Mouse (Mus musculus): ENCODE measurements around the gene Fhit. TPM values are rescaled to one million over a fixed set of nuclear protein-coding genes. Genes with fewer than 3 reads are reported as not detected.
A peak's percentile ranks its signal among the peaks of the same experiment; 100 is the strongest.

Gene Fhit
- total RNA-seq, 2 experiments from 2014 or later = 4.8 to 5.8 TPM

DNA sequence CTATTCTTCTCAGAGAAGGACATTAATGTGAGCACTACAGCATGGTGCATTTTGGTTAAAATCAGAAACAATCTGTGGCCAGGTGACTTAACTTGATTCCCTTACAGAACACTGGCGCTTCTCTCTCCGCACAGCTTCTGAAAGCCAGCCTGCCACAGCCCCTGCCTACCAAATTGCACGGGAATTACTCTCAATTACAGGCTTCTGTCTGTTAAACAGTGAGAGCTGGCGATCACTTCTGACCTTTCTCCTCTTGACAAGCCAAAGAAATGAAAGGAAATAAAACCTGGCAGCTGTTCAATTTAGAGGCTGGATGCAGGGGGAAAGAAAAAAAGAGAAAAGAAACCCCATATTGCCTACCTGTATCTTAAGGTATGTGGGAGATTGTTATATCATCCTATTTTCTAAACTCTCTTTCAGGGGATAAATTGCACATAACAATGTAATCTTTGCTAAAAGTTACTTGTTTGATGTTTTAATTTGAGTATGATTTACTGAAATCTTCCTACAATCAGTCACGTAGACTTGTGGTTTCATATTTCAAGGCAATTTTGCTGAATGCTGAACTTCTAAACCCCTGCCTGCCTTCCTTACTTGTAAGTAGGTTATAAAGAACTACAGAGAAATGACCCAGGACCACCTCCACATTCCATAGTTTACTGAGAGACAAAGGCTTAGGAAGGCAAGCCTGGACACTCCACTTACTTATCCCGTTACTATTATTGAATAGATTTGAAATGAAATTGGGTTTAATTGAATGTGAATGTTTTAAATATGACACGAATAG lies 1115.3 kb downstream of the Fhit start:
- H3K27ac ChIP-seq = no peak overlapping the region
- H3K4me3 ChIP-seq = no peak overlapping the region
- DNase-seq (ENCODE audit: low spot score in 2 of 2) = no peak
- no peak for TF ChIP-seq CTCF (conservative IDR thresholded peaks at IDR 0.05)

DNA sequence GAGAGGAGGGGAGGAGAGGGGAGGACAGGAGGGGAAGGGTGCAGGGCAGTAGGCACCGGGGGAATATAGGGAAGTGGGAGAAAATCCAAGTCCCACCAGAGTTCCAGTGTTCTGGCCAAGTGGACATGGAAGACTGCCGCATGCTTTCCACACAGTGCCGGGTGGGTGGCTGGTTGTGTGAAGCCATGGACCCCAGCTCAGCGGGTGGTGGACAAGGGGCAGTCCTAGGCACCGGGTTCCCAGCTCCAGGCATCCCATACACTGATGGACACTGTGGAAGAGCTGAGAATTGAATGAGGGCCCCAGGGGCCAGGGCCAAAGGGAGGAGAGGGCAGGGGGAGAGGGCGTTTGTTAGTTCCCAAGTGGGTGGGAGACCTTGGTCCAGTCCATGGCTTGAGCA lies 1123.8 kb downstream of the Fhit start:
- H3K27ac ChIP-seq = no peak overlapping the region
- DNase-seq (ENCODE audit: low spot score in 2 of 2) = no peak
- H3K4me3 ChIP-seq = no peak overlapping the region
- TF ChIP-seq CTCF (conservative IDR thresholded peaks at IDR 0.05) = no peak

DNA sequence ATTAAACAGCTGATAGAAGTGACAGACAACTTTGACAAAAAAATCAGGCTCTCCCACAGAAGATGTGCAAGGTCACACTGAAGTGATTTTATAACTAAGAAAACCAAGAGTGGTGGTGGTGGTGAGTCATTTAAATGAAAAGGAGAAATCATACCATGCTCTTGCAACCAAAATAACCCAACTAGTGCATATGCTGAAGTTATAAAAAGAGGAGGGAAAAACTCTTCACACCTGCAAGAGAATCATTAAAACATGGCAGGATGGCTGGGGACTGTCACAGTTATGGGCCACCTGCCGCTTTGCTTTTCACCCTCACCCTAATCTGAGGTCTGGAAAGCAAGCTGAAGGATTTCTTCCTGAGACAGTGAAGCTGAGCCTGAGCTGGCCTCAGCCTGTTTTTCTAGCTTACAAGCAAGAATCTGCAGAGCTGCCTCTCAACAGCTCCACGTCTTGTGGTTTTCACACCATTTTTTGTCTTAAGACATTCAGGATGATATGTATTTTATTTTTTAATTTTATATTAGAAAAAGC lies 1125.1 kb downstream of the Fhit start:
- Histone ChIP-seq H3K27ac (no peak overlapping the region), H3K4me3 (no peak overlapping the region)
- no peak for DNase-seq (ENCODE audit: low spot score in 2 of 2)
- no peak for TF ChIP-seq CTCF (conservative IDR thresholded peaks at IDR 0.05)

DNA sequence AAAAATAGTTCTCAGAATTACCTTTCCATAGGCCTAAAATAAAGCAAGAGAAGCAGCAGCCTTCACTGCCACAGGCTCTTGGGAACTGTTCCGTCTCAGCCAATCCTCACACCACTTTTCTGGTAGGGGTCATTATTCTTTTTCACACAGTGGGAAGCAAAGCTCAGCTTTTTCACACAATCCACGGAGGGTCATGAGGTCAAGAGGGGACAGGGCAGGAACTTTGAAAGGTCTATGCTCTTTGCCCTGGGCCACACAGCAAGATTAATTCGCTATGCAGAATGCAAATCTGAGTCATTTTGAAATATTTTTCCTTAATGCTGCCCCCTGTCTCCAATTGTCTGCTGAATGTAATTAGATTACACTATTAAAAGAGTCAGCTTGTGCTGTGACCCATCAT lies 1126.2 kb downstream of the Fhit start:
- no peak for TF ChIP-seq CTCF (conservative IDR thresholded peaks at IDR 0.05)
- Histone ChIP-seq H3K27ac (no peak overlapping the region), H3K4me3 (no peak overlapping the region)
- no peak for DNase-seq (ENCODE audit: low spot score in 2 of 2)

DNA sequence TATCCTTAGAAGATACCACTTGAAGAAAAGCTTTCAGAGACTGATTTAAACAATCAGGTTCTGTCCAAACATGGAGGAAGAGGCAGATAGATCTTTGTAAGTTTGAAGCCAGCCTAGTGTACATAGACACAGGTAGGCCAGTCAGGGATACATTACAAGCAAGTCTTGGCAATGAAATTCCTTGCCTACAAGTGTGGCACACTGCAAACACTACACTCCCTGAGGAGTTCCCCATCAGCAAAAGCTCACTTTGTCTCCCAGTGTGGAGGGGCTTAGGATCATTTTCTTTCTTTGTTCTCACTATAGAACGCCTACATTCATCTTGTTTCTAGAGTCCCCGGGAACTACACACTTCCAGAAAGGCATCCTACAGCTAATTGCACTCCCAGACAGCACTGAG lies 1126.6 kb downstream of the Fhit start:
- no peak overlapping the region for H3K4me3 ChIP-seq
- no peak for TF ChIP-seq CTCF (conservative IDR thresholded peaks at IDR 0.05)
- no peak for DNase-seq (ENCODE audit: low spot score in 2 of 2)
- no peak overlapping the region for H3K27ac ChIP-seq

DNA sequence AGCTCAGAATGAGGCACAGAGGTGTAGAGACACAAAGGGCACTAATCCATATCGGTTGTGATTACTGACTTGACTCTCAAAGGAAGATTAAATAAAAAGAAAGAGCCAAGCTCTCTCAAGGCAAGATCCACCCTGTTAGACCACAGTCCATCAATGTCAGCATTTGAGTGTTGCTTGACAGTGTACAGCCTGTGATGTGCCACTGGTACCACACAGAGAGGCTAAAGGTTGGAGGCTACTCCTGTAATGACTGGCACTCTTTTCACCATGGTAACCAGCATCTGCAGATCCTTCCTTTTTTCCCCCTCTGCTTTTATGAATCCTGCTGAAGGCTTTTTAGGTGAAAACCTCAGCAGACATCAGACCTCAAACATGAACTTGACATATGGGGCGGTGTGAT lies 1138.5 kb downstream of the Fhit start:
- H3K27ac ChIP-seq = no peak overlapping the region
- DNase-seq (ENCODE audit: low spot score in 2 of 2) = no peak
- no peak overlapping the region for H3K4me3 ChIP-seq
- no peak for TF ChIP-seq CTCF (conservative IDR thresholded peaks at IDR 0.05)

DNA sequence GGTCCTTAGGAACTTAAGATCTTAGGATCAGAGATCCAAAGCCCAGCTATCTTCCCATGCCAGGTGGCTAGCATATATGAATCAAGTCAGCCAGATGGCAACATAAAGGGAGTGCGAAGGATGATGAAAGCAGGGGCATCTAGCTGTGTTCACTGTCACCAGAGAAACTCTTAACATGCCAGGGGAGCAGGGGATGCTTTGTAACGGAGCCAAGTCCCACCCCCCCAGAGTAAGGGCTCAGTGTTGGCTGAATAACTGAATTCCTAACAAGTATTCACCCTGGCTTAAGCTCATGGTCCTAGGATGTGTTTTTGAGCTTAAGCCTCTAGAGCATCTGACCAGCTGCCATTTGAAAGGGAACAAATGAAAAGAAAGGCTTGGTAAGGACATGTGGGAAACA lies 1139.5 kb downstream of the Fhit start:
- Histone ChIP-seq H3K4me3 (no peak overlapping the region), H3K27ac (no peak overlapping the region)
- no peak for DNase-seq (ENCODE audit: low spot score in 2 of 2)
- TF ChIP-seq CTCF (conservative IDR thresholded peaks at IDR 0.05) = no peak

DNA sequence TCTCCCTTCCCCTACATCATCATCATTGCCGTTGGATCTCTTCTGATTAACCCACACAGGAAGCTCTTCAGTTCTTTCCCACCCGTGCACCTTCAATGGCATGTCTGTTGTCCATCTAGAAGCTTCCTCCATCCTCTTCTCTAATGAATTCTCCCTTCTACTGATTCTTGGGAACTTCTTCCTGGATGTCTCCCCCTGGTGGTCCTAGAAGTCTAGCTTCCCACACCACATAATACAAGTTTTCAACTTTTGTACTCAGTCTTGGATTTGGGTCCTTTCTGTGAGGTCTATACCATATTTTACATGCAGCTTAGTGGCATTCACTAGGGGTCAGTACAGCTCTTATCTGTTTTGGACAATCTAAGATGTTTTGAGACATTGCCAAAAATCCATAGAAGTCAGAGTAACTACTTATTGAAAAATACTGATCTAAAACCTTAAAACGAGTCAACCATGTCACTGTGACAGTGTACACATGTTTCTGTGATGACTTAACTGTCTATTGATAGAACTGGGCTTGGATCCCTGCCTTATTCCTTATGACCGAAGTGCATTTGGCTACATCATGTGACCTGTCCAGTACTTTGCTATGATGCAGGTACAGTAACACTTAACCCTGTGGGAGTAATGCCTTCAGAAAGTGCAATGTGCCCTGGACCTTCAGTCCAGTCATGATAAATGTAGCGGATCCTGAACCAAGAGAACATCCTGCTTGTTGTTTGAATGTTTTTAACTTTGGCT lies 1141.3 kb downstream of the Fhit start:
- DNase-seq (ENCODE audit: low spot score in 2 of 2) = no peak
- no peak overlapping the region for H3K4me3 ChIP-seq
- TF ChIP-seq CTCF (conservative IDR thresholded peaks at IDR 0.05) = peak; percentile 69
- H3K27ac ChIP-seq = no peak overlapping the region

DNA sequence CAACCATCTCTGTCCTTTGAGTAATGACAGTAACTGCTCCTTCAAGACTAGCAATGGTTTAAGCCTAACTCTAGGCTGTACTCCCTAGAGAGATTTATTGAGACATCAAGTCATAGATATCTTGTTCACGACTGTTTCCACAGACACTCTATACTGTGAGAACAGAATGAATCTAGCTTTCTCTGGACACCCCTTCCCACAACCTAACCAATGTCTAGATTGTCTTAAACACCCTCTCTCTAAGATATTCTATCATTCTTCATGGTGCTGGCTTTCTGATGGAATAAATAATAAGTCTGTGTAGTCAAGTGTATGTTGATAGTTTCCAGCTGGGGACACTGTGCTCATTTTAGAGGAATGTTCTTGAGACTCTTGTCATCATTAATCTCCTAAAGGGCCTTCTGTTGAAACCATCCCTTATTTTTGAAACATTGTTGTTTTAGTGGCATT lies 1148.0 kb downstream of the Fhit start:
- no peak for TF ChIP-seq CTCF (conservative IDR thresholded peaks at IDR 0.05)
- Histone ChIP-seq H3K4me3 (no peak overlapping the region), H3K27ac (no peak overlapping the region)
- DNase-seq (ENCODE audit: low spot score in 2 of 2) = no peak

DNA sequence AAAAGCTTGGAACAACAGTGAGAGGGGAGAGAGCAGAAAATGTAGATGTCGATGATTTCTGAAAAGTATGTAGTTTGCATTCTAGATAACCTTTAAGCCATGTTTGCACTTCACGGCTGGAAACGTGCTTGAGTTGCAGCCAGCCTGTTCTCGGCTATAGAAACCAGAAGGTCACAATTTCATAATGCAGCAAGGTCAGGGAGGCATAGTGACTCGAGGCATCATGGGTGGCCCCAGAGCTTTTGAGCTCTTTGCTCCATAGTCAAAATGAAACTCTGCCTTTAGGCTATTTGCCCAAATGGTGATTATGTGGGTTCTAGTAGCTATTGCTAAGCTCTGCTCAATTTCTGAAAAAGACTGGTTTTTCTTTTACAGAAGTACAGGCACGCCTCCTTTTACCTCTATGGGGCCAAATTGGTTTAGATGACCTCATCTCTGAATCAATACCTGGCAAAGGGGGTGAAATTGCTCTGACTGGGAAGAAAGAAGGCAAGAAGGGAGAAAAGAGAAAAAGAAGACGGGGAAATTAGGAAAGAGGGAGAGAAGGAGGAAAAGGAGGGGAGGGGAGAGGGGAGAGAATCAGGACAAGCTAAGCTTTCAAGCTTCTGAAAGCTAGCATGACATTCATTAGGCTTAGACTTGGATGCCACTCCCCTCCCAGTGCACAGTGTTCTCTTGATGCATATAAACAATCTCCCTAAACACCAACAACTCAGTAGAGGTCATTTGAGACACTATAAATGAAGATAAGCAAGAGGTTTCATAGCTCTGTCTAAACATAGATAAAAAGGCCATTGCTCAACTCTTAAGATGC lies 1148.6 kb downstream of the Fhit start:
- H3K4me3 ChIP-seq = no peak overlapping the region
- no peak for TF ChIP-seq CTCF (conservative IDR thresholded peaks at IDR 0.05)
- DNase-seq (ENCODE audit: low spot score in 2 of 2) = no peak
- no peak overlapping the region for H3K27ac ChIP-seq

DNA sequence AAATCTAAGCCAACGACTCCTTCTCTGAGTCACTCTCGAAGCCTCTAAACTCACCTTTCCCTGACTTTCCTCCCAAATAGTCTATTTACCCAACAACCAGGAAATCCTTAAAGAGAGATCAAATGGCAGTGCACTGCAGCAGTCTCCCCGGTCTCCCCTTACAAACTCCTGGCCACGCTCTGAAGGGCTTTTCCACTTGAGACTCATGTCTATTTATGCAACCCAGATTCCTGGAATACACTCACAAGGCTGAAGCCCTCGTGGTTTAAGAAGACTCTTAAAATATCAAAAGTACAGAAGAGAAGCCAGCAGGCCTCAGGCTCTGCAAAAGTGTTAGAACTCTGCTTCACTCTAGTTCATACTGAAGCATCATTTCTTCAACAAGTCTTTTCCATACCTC lies 1155.6 kb downstream of the Fhit start:
- no peak for TF ChIP-seq CTCF (conservative IDR thresholded peaks at IDR 0.05)
- Histone ChIP-seq H3K27ac (no peak overlapping the region), H3K4me3 (no peak overlapping the region)
- DNase-seq (ENCODE audit: low spot score in 2 of 2) = no peak

DNA sequence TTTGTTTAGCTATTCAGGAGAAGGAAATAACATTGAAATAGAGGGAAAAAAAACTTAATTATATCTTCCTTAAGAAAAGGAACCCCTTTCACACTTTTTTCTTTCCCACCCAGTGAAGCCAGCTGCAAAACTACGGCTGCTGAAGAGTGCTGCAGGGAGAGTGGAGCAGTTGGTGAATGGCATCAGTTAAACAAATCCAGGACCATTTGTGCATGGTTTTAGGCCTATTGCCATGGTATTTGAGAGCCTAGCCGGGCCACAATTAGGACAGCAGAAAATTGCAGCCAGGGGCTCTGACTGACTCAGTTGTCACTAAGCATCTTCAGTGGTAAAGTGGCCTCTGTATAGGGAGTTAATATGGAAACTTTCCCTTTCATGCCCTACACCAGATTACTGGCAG lies 1158.0 kb downstream of the Fhit start:
- no peak overlapping the region for H3K27ac ChIP-seq
- DNase-seq (ENCODE audit: low spot score in 2 of 2) = no peak
- no peak overlapping the region for H3K4me3 ChIP-seq
- TF ChIP-seq CTCF (conservative IDR thresholded peaks at IDR 0.05) = no peak

DNA sequence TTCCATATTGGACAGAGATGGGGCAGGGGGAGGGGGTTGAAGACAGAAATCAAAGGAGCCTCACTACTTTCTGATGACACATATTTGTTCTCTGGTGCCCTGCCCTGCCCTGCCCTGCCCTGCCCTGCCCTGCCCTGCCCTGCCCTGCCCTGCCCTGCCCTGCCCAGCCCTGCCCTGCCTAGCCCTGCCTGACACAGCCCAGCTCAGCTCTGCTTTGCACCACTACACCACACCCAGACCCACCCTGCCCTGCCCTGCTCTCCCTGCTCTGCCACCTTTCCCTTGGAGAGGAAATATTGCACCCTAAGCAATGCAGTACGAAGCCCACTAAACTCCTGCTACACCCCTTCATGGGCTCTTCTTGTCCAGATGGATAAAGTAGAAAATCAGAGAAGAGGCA lies 1171.2 kb downstream of the Fhit start:
- Histone ChIP-seq H3K4me3 (no peak overlapping the region), H3K27ac (no peak overlapping the region)
- TF ChIP-seq CTCF (conservative IDR thresholded peaks at IDR 0.05) = no peak
- DNase-seq (ENCODE audit: low spot score in 2 of 2) = no peak

Data from layer of hippocampus, adult 2 months (tissue).